Mouse (Mus musculus): ENCODE results near the gene Mrpl55.
A peak's percentile ranks its signal among the peaks of the same experiment; 100 is the strongest.
"Not testable (repeated sequence)": the region's sequence is repeated elsewhere in the genome, so short reads cannot be mapped to it uniquely, and the experiment has no call there.

Gene Mrpl55

GRCm38 (mm10) chr11:59191231-59192058 lies 10.8 kb upstream of the Mrpl55 start:
- peak; percentile 97 for DNase-seq (ENCODE audit: low read depth, low spot score)

GRCm38 (mm10) chr11:59192059-59192386 lies 10.3 kb upstream of the Mrpl55 start, which contains the start of gene Guk1:
Gene Guk1, minus strand, starts transcription at chr11:59192212.
- DNase-seq (ENCODE audit: low read depth, low spot score): no peak

GRCm38 (mm10) chr11:59196230-59196629 lies 6.1 kb upstream of the Mrpl55 start:
- DNase-seq (ENCODE audit: low read depth, low spot score): no peak

- no peak for DNase-seq (ENCODE audit: low read depth, low spot score)
Observed at GRCm38 (mm10) chr11:59201216-59202002, 877 bp upstream of the Mrpl55 start.

GRCm38 (mm10) chr11:59208153-59208831 lies 6.0 kb downstream of the Mrpl55 start, which contains the start of gene 2310033P09Rik:
Gene 2310033P09Rik, plus strand, starts transcription at chr11:59208321.
- DNase-seq (ENCODE audit: low read depth, low spot score): peak; percentile 97

- DNase-seq (ENCODE audit: low read depth, low spot score): peak; percentile 67
Observed at GRCm38 (mm10) chr11:59209003-59209441, 6.7 kb downstream of the Mrpl55 start.

GRCm38 (mm10) chr11:59209580-59209979 lies 7.3 kb downstream of the Mrpl55 start:
- DNase-seq (ENCODE audit: low read depth, low spot score): no peak

GRCm38 (mm10) chr11:59210020-59210419 lies 7.7 kb downstream of the Mrpl55 start:
- no peak for DNase-seq (ENCODE audit: low read depth, low spot score)

- DNase-seq (ENCODE audit: low read depth, low spot score): not testable (repeated sequence)
Observed at GRCm38 (mm10) chr11:59211561-59211960, 9.3 kb downstream of the Mrpl55 start.

- DNase-seq (ENCODE audit: low read depth, low spot score): peak; percentile 86
Observed at GRCm38 (mm10) chr11:59212320-59212719, 10.0 kb downstream of the Mrpl55 start.

- no peak for DNase-seq (ENCODE audit: low read depth, low spot score)
Observed at GRCm38 (mm10) chr11:59212892-59213494, 10.7 kb downstream of the Mrpl55 start.

- no peak for DNase-seq (ENCODE audit: low read depth, low spot score)
Observed at GRCm38 (mm10) chr11:59216955-59217354, 14.7 kb downstream of the Mrpl55 start.

- DNase-seq (ENCODE audit: low read depth, low spot score): no peak
Observed at GRCm38 (mm10) chr11:59218389-59218998, 16.2 kb downstream of the Mrpl55 start.

- DNase-seq (ENCODE audit: low read depth, low spot score): peak; percentile 60
Observed at GRCm38 (mm10) chr11:59219064-59219463, 16.8 kb downstream of the Mrpl55 start.

GRCm38 (mm10) chr11:59221604-59222003 lies 19.3 kb downstream of the Mrpl55 start:
- no peak for DNase-seq (ENCODE audit: low read depth, low spot score)

- DNase-seq (ENCODE audit: low read depth, low spot score): no peak
Observed at GRCm38 (mm10) chr11:59222306-59222705, 20.0 kb downstream of the Mrpl55 start.

GRCm38 (mm10) chr11:59224025-59224424 lies 21.7 kb downstream of the Mrpl55 start:
- no peak for DNase-seq (ENCODE audit: low read depth, low spot score)

- DNase-seq (ENCODE audit: low read depth, low spot score): peak; percentile 37
Observed at GRCm38 (mm10) chr11:59224470-59224869, 22.2 kb downstream of the Mrpl55 start.

GRCm38 (mm10) chr11:59225167-59225566 lies 22.9 kb downstream of the Mrpl55 start:
- no peak for DNase-seq (ENCODE audit: low read depth, low spot score)

- peak; percentile 53 for DNase-seq (ENCODE audit: low read depth, low spot score)
Observed at GRCm38 (mm10) chr11:59226251-59226650, 24.0 kb downstream of the Mrpl55 start.

Measured in CD4-positive helper T cell, adult 2 months (primary cell).